Mouse (Mus musculus) intestine, embryonic 15.5 days (tissue): ENCODE measurements around the gene Dolk. TPM values are rescaled to one million over a fixed set of nuclear protein-coding genes. Genes with fewer than 3 reads are reported as not detected.

Experiments used
- ATAC-seq: fragments of 200-750 bp; cut with Nextera tagmentation; 2 replicates; pipeline ENCODE4 v1.8.0; 2017; ENCODE audit warnings: moderate TSS enrichment, moderate library complexity
- H3K27ac ChIP-seq: fragments of 300-500 bp; sonication (generic); 2 replicates; pipeline ENCODE4 v1.5.1; 2015; ENCODE audit warnings: mild to moderate bottlenecking, inconsistent platforms
- H3K27me3 ChIP-seq: fragments of 300-500 bp; sonication (generic); replicated peaks from 2 replicates; pipeline ENCODE4 v1.6.1; 2015; ENCODE audit warnings: inconsistent platforms
- H3K36me3 ChIP-seq: fragments of 300-500 bp; sonication (generic); 2 replicates; pipeline ENCODE4 v1.6.1; 2015; ENCODE audit warnings: inconsistent platforms
- H3K4me1 ChIP-seq: fragments of 300-500 bp; sonication (generic); replicated peaks from 2 replicates; pipeline ENCODE4 v1.6.1; 2015; ENCODE audit warnings: inconsistent platforms
- H3K4me2 ChIP-seq: fragments of 300-500 bp; sonication (generic); replicated peaks from 2 replicates; pipeline ENCODE4 v1.6.1; 2015; ENCODE audit warnings: mild to moderate bottlenecking, inconsistent platforms
- H3K4me3 ChIP-seq: fragments of 300-500 bp; sonication (generic); replicated peaks from 2 replicates; pipeline ENCODE4 v1.5.1; 2015; ENCODE audit warnings: inconsistent platforms
- H3K9ac ChIP-seq: fragments of 300-500 bp; sonication (generic); 2 replicates; pipeline ENCODE4 v1.6.1; 2015; ENCODE audit warnings: inconsistent platforms
- H3K9me3 ChIP-seq: fragments of 300-500 bp; sonication (generic); 2 replicates; pipeline ENCODE4 v1.6.1; 2016; ENCODE audit warnings: inconsistent platforms
- WGBS: fragments of 180-500 bp; shearing (Covaris S2); methylation state at CpG from one replicate; pipeline ENCODE4 v1.1.7; 2015; 5-methylcytosine and 5-hydroxymethylcytosine counted together
- polyA plus RNA-seq: library from polyadenylated mRNA; unstranded; fragments of >200 nt; fragmentation: Nextera tagmentation; extraction: Ambion mirVana; gene quantifications from 2 replicates; pipeline ENCODE4 v1.2.1, GENCODE M21; 2015

Gene Dolk
- polyA plus RNA-seq, 1 experiment from 2014 or later = 28.8 TPM

GRCm38 (mm10) chr2:30299525-30299924, 13.4 kb upstream of the Dolk start:
- 82% methylated on average over 3 of the region's 3 CpGs for WGBS
- ATAC-seq = no peak
- H3K36me3 ChIP-seq = peaks cover 25% of the 10 kb centered on the region
- H3K4me2 ChIP-seq = no peak overlapping the region
- no peaks in the 10 kb centered on the region for H3K27me3 ChIP-seq
- H3K4me3 ChIP-seq = no peak overlapping the region
- no peaks in the 10 kb centered on the region for H3K4me1 ChIP-seq
- no peak overlapping the region for H3K9ac ChIP-seq
- H3K9me3 ChIP-seq = no peaks in the 10 kb centered on the region
- H3K27ac ChIP-seq = no peak overlapping the region

- peaks cover 18% of the 10 kb centered on the region for H3K4me1 ChIP-seq
- no peaks in the 10 kb centered on the region for H3K9me3 ChIP-seq
- no peaks in the 10 kb centered on the region for H3K27me3 ChIP-seq
- peak overlapping the region; percentile 59 for H3K4me2 ChIP-seq
- peak overlapping the region; percentile 95 for H3K9ac ChIP-seq
- ATAC-seq = no peak; the same call in 1 of the 2 replicates
- WGBS = 1% methylated on average over 10 of the region's 10 CpGs
- peak overlapping the region; percentile 93 for H3K4me3 ChIP-seq
- H3K36me3 ChIP-seq = 0 out of 2 replicates have a peak, but pooled peaks cover 5% of the 10 kb centered on the region
- H3K27ac ChIP-seq = peak overlapping the region; percentile 81
Measured at GRCm38 (mm10) chr2:30287027-30287373, 866 bp upstream of the Dolk start.

- H3K27me3 ChIP-seq = no peaks in the 10 kb centered on the region
- peak overlapping the region; percentile 93 for H3K4me3 ChIP-seq
- H3K36me3 ChIP-seq = 0 out of 2 replicates have a peak, but pooled peaks cover 5% of the 10 kb centered on the region
- H3K27ac ChIP-seq = 0 out of 2 replicates have a peak overlapping the region, but pooled peaks have one; percentile 27
- H3K9ac ChIP-seq = peak overlapping the region; percentile 71
- H3K9me3 ChIP-seq = no peaks in the 10 kb centered on the region
- 9% methylated on average over 38 of the region's 38 CpGs for WGBS
- peaks cover 18% of the 10 kb centered on the region for H3K4me1 ChIP-seq
- H3K4me2 ChIP-seq = peak overlapping the region; percentile 94
- peak; percentile 76 for ATAC-seq
Measured at GRCm38 (mm10) chr2:30285416-30286181, 535 bp downstream of the Dolk start.

- Histone ChIP-seq H3K27ac (no peak overlapping the region), H3K36me3 (0 out of 2 replicates have a peak, but pooled peaks cover 5% of the 10 kb centered on the region), H3K4me3 (peak overlapping the region; percentile 93), H3K9ac (peak overlapping the region; percentile 71), H3K27me3 (no peaks in the 10 kb centered on the region), H3K4me2 (peak overlapping the region; percentile 94), H3K4me1 (peaks cover 18% of the 10 kb centered on the region), H3K9me3 (no peaks in the 10 kb centered on the region)
- no peak for ATAC-seq
- WGBS = 87% methylated on average over 5 of the region's 5 CpGs
Measured at GRCm38 (mm10) chr2:30285004-30285403, 1.1 kb downstream of the Dolk start.

GRCm38 (mm10) chr2:30283193-30283592, 2.9 kb downstream of the Dolk start:
- 83% methylated on average over 2 of the region's 2 CpGs for WGBS
- Histone ChIP-seq H3K4me2 (no peak overlapping the region), H3K9me3 (no peaks in the 10 kb centered on the region), H3K4me1 (peaks cover 18% of the 10 kb centered on the region), H3K9ac (no peak overlapping the region), H3K27me3 (no peaks in the 10 kb centered on the region), H3K36me3 (0 out of 2 replicates have a peak, but pooled peaks cover 5% of the 10 kb centered on the region), H3K27ac (no peak overlapping the region), H3K4me3 (no peak overlapping the region)
- no peak for ATAC-seq

- H3K4me3 ChIP-seq = no peak overlapping the region
- H3K4me2 ChIP-seq = no peak overlapping the region
- H3K27me3 ChIP-seq = no peaks in the 10 kb centered on the region
- H3K36me3 ChIP-seq = 0 out of 2 replicates have a peak, but pooled peaks cover 5% of the 10 kb centered on the region
- WGBS = 75% methylated on average over 3 of the region's 3 CpGs
- ATAC-seq = no peak
- no peaks in the 10 kb centered on the region for H3K9me3 ChIP-seq
- H3K4me1 ChIP-seq = peaks cover 8% of the 10 kb centered on the region
- H3K9ac ChIP-seq = no peak overlapping the region
- no peak overlapping the region for H3K27ac ChIP-seq
Measured at GRCm38 (mm10) chr2:30281651-30282050, 4.5 kb downstream of the Dolk start.

- H3K4me3 ChIP-seq = no peak within 1 kb of the TSS
- no peaks in the 10 kb centered on the region for H3K27me3 ChIP-seq
- H3K4me1 ChIP-seq = peaks cover 8% of the 10 kb centered on the region
- no peaks in the 10 kb centered on the region for H3K9me3 ChIP-seq
- 0 out of 2 replicates have a peak, but pooled peaks cover 5% of the 10 kb centered on the region for H3K36me3 ChIP-seq
- H3K4me2 ChIP-seq = no peak within 1 kb of the TSS
- H3K9ac ChIP-seq = no peak within 1 kb of the TSS
- ATAC-seq = no peak
- H3K27ac ChIP-seq = no peak within 1 kb of the TSS
- WGBS = 88% methylated on average over 11 of the region's 11 CpGs
Measured at GRCm38 (mm10) chr2:30280743-30281142, 5.4 kb downstream of the Dolk start, which contains the start of gene Gm28038. Gm28038 (plus strand) TSS chr2:30281043.

- peaks cover 28% of the 10 kb centered on the region for H3K4me1 ChIP-seq
- no peaks in the 10 kb centered on the region for H3K9me3 ChIP-seq
- no peaks in the 10 kb centered on the region for H3K27me3 ChIP-seq
- peak; percentile 84 for ATAC-seq
- no peak overlapping the region for H3K4me2 ChIP-seq
- no peak overlapping the region for H3K9ac ChIP-seq
- 8% methylated on average over 1 of the region's 1 CpGs for WGBS
- H3K36me3 ChIP-seq = no peaks in the 10 kb centered on the region
- H3K4me3 ChIP-seq = no peak overlapping the region
- H3K27ac ChIP-seq = peak overlapping the region; percentile 60; the same call in 1 of the 2 replicates
Measured at GRCm38 (mm10) chr2:30270134-30270533, 16.0 kb downstream of the Dolk start.

- no peak overlapping the region for H3K4me2 ChIP-seq
Measured at GRCm38 (mm10) chr2:30269241-30269990, 16.7 kb downstream of the Dolk start.

GRCm38 (mm10) chr2:30268371-30268770, 17.8 kb downstream of the Dolk start:
- WGBS = 47% methylated on average over 4 of the region's 4 CpGs
- Histone ChIP-seq H3K9me3 (no peaks in the 10 kb centered on the region), H3K4me1 (peaks cover 36% of the 10 kb centered on the region), H3K27ac (no peak overlapping the region; the same call in 1 of the 2 replicates), H3K4me3 (no peak overlapping the region), H3K36me3 (peaks cover 7% of the 10 kb centered on the region), H3K4me2 (no peak overlapping the region), H3K27me3 (no peaks in the 10 kb centered on the region), H3K9ac (no peak overlapping the region)
- ATAC-seq = no peak

More at GRCm38 (mm10) chr2:30269241-30269990, 16.7 kb downstream of the Dolk start:
- H3K4me1 ChIP-seq = peaks cover 35% of the 10 kb centered on the region
- no peak overlapping the region for H3K9ac ChIP-seq
- H3K9me3 ChIP-seq = no peaks in the 10 kb centered on the region
- WGBS = 84% methylated on average over 17 of the region's 17 CpGs
- H3K27ac ChIP-seq = peak overlapping the region; percentile 60; the same call in 1 of the 2 replicates
- H3K4me3 ChIP-seq = no peak overlapping the region
- no peak; the same call in 1 of the 2 replicates for ATAC-seq
- H3K27me3 ChIP-seq = no peaks in the 10 kb centered on the region
- H3K36me3 ChIP-seq = no peaks in the 10 kb centered on the region

GRCm38 (mm10) chr2:30267466-30267865, 18.7 kb downstream of the Dolk start:
- Histone ChIP-seq H3K9me3 (no peaks in the 10 kb centered on the region), H3K9ac (no peak overlapping the region), H3K4me1 (peaks cover 40% of the 10 kb centered on the region), H3K27me3 (no peaks in the 10 kb centered on the region), H3K4me2 (no peak overlapping the region; the same call in 1 of the 2 replicates), H3K36me3 (peaks cover 11% of the 10 kb centered on the region), H3K4me3 (no peak overlapping the region), H3K27ac (no peak overlapping the region)
- no peak for ATAC-seq
- WGBS = 86% methylated on average over 2 of the region's 2 CpGs

GRCm38 (mm10) chr2:30266392-30266941, 19.7 kb downstream of the Dolk start:
- peak overlapping the region; percentile 91 for H3K27ac ChIP-seq
- H3K36me3 ChIP-seq = peaks cover 17% of the 10 kb centered on the region
- 8% methylated on average over 4 of the region's 4 CpGs for WGBS
- ATAC-seq = peak; percentile 81
- H3K4me1 ChIP-seq = peaks cover 40% of the 10 kb centered on the region
- peak overlapping the region; percentile 20 for H3K9ac ChIP-seq
- H3K27me3 ChIP-seq = no peaks in the 10 kb centered on the region
- H3K4me3 ChIP-seq = 0 out of 2 replicates have a peak overlapping the region, but pooled peaks have one; percentile 12
- no peaks in the 10 kb centered on the region for H3K9me3 ChIP-seq
- peak overlapping the region; percentile 42 for H3K4me2 ChIP-seq
